Mouse (Mus musculus): ENCODE data around the gene Lpar3. TPM values are rescaled to one million over a fixed set of nuclear protein-coding genes. Genes with fewer than 3 reads are reported as not detected.
A peak's percentile ranks its signal among the peaks of the same experiment; 100 is the strongest.

The Lpar3 gene
- total and polyA plus RNA-seq, 3 experiments, result 0.10 to 0.68 (median 0.32) TPM

DNA sequence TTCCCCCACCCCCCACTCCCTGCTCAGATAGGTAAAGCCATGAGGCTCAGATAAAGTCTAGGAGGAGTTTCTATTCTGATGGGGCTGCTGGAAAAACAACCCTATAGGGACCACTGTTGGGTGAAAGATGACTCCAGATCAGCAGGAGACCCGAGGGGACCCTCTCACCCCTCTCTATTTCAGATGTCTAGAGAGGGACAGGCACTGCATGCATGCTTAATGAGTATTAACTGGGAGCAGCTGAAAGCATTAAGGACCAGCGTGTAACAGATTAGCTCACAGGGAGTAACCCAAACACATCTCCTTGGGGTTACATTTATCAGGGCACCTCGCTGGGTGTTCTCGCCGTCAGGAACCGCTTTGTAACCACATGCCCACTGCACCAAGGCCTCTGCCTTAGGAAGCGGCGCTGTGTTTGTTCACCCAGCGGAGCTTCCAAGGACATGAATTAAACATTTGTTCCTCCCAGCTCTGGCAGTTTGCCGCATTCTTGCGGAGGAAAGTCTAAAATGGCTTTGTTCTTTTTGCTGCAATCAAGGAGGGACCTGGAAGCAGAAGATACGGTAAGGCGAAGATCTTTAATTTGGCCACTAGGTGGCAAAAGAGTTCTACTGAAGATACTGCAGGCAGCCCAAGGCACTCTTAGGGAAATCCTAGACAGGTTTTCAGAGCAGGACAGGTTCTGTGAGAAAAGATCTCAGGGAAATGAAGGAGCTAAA, 106.9 kb downstream of the Lpar3 start:
- Histone ChIP-seq H3K27me3 (ENCODE audit: control insufficient read depth, insufficient read depth, low read length) (no peaks in the 10 kb centered on the region; the same call in 1 of the 2 replicates), H3K9ac (ENCODE audit: low read depth, low read length) (peak overlapping the region; percentile 31), H3K4me1 (ENCODE audit: control insufficient read depth, insufficient read depth, low read length) (peaks cover 3% of the 10 kb centered on the region), H3K79me2 (replicated peaks; ENCODE audit: control insufficient read depth, insufficient read depth, low read length) (no peaks in the 10 kb centered on the region), H3K27ac (no peak overlapping the region), H3K4me3 (peak overlapping the region; percentile 24; the same call in 1 of the 2 replicates), H3K36me3 (ENCODE audit: control insufficient read depth, insufficient read depth, low read length) (no peaks in the 10 kb centered on the region)
- intact Hi-C loops (cut with DNase I), result loop anchor here (2.0 to 5.0 kb wide), 2 partner anchors 143 to 620 kb away; no protein-coding TSS in a partner anchor
- TF ChIP-seq EP300 (IDR thresholded peaks at IDR 0.05; ENCODE audit: insufficient read depth, low read depth, low read length), result no peak
- TF ChIP-seq POLR2A (IDR thresholded peaks at IDR 0.05; ENCODE audit: insufficient read depth, low read depth, low read length), result no peak
- TF ChIP-seq CTCF (IDR thresholded peaks at IDR 0.05), result peak; percentile 88
- peak; percentile 31 to 38 for DNase-seq
- WGBS, result 2% methylated on average over 13 of the region's 13 CpGs

DNA sequence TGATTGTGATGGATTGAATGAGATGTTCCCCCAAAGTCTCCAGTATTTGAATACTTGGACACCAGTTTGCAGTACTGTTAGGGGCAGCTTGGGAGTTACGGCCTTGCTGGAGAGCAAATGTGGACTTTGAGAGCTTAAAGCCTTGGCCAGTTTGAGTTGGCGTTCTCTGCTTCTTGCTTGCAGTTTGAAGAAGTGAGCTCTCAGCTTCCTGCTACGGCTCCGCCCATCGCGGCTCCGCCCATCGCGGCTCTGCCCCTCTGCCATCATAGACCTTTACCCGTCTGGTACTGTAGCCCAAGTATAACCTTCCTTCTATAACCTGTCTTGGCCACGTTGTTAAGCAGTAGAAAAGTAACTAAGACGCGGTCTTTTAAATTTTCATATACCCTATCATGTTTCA, 108.0 kb downstream of the Lpar3 start:
- Histone ChIP-seq H3K9ac (ENCODE audit: low read depth, low read length) (no peak overlapping the region; the same call in 1 of the 2 replicates), H3K4me1 (ENCODE audit: control insufficient read depth, insufficient read depth, low read length) (peaks cover 3% of the 10 kb centered on the region), H3K79me2 (replicated peaks; ENCODE audit: control insufficient read depth, insufficient read depth, low read length) (no peaks in the 10 kb centered on the region), H3K4me3 (no peak overlapping the region), H3K36me3 (ENCODE audit: control insufficient read depth, insufficient read depth, low read length) (no peaks in the 10 kb centered on the region), H3K27ac (no peak overlapping the region), H3K27me3 (ENCODE audit: control insufficient read depth, insufficient read depth, low read length) (no peaks in the 10 kb centered on the region; the same call in 1 of the 2 replicates)
- intact Hi-C loops (cut with DNase I), result loop anchor here (2.0 to 5.0 kb wide), 2 partner anchors 144 to 619 kb away; no protein-coding TSS in a partner anchor
- peak in 1 of 2 experiments; percentile 10 for DNase-seq
- TF ChIP-seq POLR2A (IDR thresholded peaks at IDR 0.05; ENCODE audit: insufficient read depth, low read depth, low read length) (no peak), EP300 (IDR thresholded peaks at IDR 0.05; ENCODE audit: insufficient read depth, low read depth, low read length) (no peak), CTCF (IDR thresholded peaks at IDR 0.05) (no peak)
- WGBS, result 18% methylated on average over 13 of the region's 13 CpGs

DNA sequence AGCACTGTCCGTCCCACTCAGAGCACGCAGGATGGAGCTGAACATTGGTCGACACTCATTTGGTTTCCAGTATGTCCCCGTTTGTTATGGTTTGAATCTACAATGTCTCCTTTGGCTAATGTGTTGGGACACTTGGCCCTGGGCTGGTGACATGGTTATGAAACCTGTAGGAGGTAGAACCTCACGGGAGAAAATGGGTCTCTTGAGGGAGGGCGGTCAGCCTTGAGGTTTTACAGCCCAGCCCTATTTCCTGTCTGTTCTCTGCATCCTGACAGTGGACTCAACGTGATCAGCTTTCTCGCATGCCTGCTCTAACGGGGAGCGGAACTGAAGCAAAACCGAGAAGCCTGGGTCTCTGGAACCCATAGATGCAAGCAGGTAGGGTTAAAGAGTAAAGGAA, 111.1 kb downstream of the Lpar3 start:
- Histone ChIP-seq H3K27me3 (ENCODE audit: control insufficient read depth, insufficient read depth, low read length) (no peaks in the 10 kb centered on the region; the same call in 1 of the 2 replicates), H3K4me1 (ENCODE audit: control insufficient read depth, insufficient read depth, low read length) (peaks cover 3% of the 10 kb centered on the region), H3K79me2 (replicated peaks; ENCODE audit: control insufficient read depth, insufficient read depth, low read length) (no peaks in the 10 kb centered on the region), H3K9ac (ENCODE audit: low read depth, low read length) (no peak overlapping the region), H3K4me3 (no peak overlapping the region), H3K36me3 (ENCODE audit: control insufficient read depth, insufficient read depth, low read length) (no peaks in the 10 kb centered on the region), H3K27ac (no peak overlapping the region)
- no peak for TF ChIP-seq CTCF (IDR thresholded peaks at IDR 0.05)
- no peak for TF ChIP-seq EP300 (IDR thresholded peaks at IDR 0.05; ENCODE audit: insufficient read depth, low read depth, low read length)
- no peak for TF ChIP-seq POLR2A (IDR thresholded peaks at IDR 0.05; ENCODE audit: insufficient read depth, low read depth, low read length)
- intact Hi-C loops (cut with DNase I), result no loop called here
- DNase-seq, result no peak
- WGBS, result 66% methylated on average over 11 of the region's 11 CpGs

DNA sequence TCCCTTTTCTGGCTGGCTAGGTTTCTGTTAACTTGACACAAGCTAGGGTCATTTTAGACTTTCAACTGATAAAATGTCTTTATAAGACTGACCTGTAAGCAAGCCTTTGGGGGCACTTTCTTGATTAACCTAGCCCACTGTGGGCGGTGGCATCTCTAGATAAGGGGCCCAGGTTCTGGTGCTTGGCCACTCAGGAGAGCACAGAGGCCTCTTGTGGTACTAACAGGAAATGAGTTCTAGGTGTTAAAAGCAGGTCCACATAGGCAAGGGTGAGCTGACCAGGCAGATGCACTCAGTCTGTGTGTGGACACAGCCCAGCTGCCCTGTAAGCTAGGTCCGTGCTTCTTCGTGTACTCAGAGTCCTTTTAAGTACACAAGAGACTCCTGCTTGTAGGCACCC, 112.5 kb downstream of the Lpar3 start:
- intact Hi-C loops (cut with DNase I), result no loop called here
- Histone ChIP-seq H3K27ac (no peak overlapping the region), H3K36me3 (ENCODE audit: control insufficient read depth, insufficient read depth, low read length) (no peaks in the 10 kb centered on the region), H3K79me2 (replicated peaks; ENCODE audit: control insufficient read depth, insufficient read depth, low read length) (no peaks in the 10 kb centered on the region), H3K4me3 (no peak overlapping the region), H3K4me1 (ENCODE audit: control insufficient read depth, insufficient read depth, low read length) (peaks cover 2% of the 10 kb centered on the region; the same call in 1 of the 2 replicates), H3K27me3 (ENCODE audit: control insufficient read depth, insufficient read depth, low read length) (no peaks in the 10 kb centered on the region), H3K9ac (ENCODE audit: low read depth, low read length) (no peak overlapping the region)
- DNase-seq, result no peak
- TF ChIP-seq POLR2A (IDR thresholded peaks at IDR 0.05; ENCODE audit: insufficient read depth, low read depth, low read length), result no peak
- no peak for TF ChIP-seq CTCF (IDR thresholded peaks at IDR 0.05)
- TF ChIP-seq EP300 (IDR thresholded peaks at IDR 0.05; ENCODE audit: insufficient read depth, low read depth, low read length), result no peak
- WGBS, result 91% methylated on average over 3 of the region's 3 CpGs

DNA sequence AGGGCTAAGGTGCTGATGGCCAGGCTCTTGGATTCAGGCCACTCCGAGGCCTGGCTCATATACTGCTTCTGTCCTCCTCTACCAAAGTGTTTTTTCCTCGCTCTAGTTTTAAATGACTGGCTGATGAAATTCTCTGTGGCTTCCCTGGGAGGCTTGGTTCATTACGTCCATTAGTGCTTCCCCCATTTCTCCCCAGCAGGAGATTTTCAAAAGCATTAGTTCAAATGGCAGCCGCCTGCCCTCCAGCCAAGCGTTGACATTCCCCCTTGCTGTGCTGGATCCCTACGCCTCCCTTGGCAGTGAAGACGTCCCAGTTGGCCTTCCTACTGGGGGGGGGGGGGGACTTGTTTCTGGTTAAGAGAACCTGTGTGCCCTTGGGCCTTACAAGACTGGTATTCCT, 113.3 kb downstream of the Lpar3 start:
- H3K9ac ChIP-seq (ENCODE audit: low read depth, low read length), result no peak overlapping the region
- no peaks in the 10 kb centered on the region for H3K4me1 ChIP-seq (ENCODE audit: control insufficient read depth, insufficient read depth, low read length)
- intact Hi-C loops (cut with DNase I), result no loop called here
- no peaks in the 10 kb centered on the region for H3K36me3 ChIP-seq (ENCODE audit: control insufficient read depth, insufficient read depth, low read length)
- DNase-seq, result no peak
- no peaks in the 10 kb centered on the region for H3K79me2 ChIP-seq (replicated peaks; ENCODE audit: control insufficient read depth, insufficient read depth, low read length)
- H3K4me3 ChIP-seq, result no peak overlapping the region
- TF ChIP-seq CTCF (IDR thresholded peaks at IDR 0.05) (no peak), POLR2A (IDR thresholded peaks at IDR 0.05; ENCODE audit: insufficient read depth, low read depth, low read length) (no peak), EP300 (IDR thresholded peaks at IDR 0.05; ENCODE audit: insufficient read depth, low read depth, low read length) (no peak)
- H3K27me3 ChIP-seq (ENCODE audit: control insufficient read depth, insufficient read depth, low read length), result no peaks in the 10 kb centered on the region
- WGBS, result 65% methylated on average over 7 of the region's 7 CpGs
- H3K27ac ChIP-seq, result no peak overlapping the region

Other genes with a start within 250 kb of the Lpar3 start
- 10 to 100 TPM; 13.8 to 15.8 TPM for gene Syde2, start 233.1 kb upstream of the Lpar3 start, total RNA-seq (2021)
- gene Syde2, start 233.1 kb upstream of the Lpar3 start, polyA plus RNA-seq (2012; rRNA removed), result 7.5 and 13.4 TPM in 2 replicates
- gene Wdr63, start 112.8 kb upstream of the Lpar3 start, total RNA-seq (2021), result not detected
- gene Wdr63, start 112.8 kb upstream of the Lpar3 start, polyA plus RNA-seq (2012; rRNA removed), result 0.53 TPM in 1 of 2 replicates, not detected in the other
- not detected for gene Mcoln3, start 103.5 kb upstream of the Lpar3 start, total RNA-seq (2021)
- not detected in 2 replicates for gene Mcoln3, start 103.5 kb upstream of the Lpar3 start, polyA plus RNA-seq (2012; rRNA removed)
- under 1 TPM in 1 of 2 experiments, not detected in 1; 0.18 TPM for gene Mcoln2, start 71.1 kb upstream of the Lpar3 start, total RNA-seq (2021)
- gene Mcoln2, start 71.1 kb upstream of the Lpar3 start, polyA plus RNA-seq (2012; rRNA removed), result 0.41 TPM in 1 of 2 replicates, not detected in the other
- gene Ssx2ip, start 183.7 kb downstream of the Lpar3 start, total RNA-seq (2021), result 10 to 100 TPM; 12.5 to 14.1 TPM
- 3.1 and 4.1 TPM in 2 replicates for gene Ssx2ip, start 183.7 kb downstream of the Lpar3 start, polyA plus RNA-seq (2012; rRNA removed)
- 1 to 10 TPM; 3.2 to 3.7 TPM for gene Ctbs, start 228.8 kb downstream of the Lpar3 start, total RNA-seq (2021)
- 1.7 and 3.6 TPM in 2 replicates for gene Ctbs, start 228.8 kb downstream of the Lpar3 start, polyA plus RNA-seq (2012; rRNA removed)

All from heart, adult 2 months (tissue).